Mouse (Mus musculus): ENCODE results near the gene Rad51. TPM values are rescaled to one million over a fixed set of nuclear protein-coding genes. Genes with fewer than 3 reads are reported as not detected.

The Rad51 gene
- polyA plus RNA-seq, 1 experiment from 2014 or later, result 36.6 TPM

- Histone ChIP-seq H3K4me1 (ENCODE audit: control insufficient read depth, insufficient read depth, low read length) (peaks cover 23% of the 10 kb centered on the region), H3K36me3 (ENCODE audit: control insufficient read depth, insufficient read depth, low read length) (no peaks in the 10 kb centered on the region; the same call in 1 of the 2 replicates), H3K4me2 (ENCODE audit: low read depth, low read length) (no peak overlapping the region), H3K9me3 (replicated peaks; ENCODE audit: control insufficient read depth, low read length) (no peaks in the 10 kb centered on the region), H3K9ac (ENCODE audit: low read length) (no peak overlapping the region), H3K27me3 (ENCODE audit: control insufficient read depth, insufficient read depth, low read length) (no peaks in the 10 kb centered on the region), H3K27ac (ENCODE audit: low read length) (no peak overlapping the region), H3K4me3 (replicated peaks; ENCODE audit: low read length) (no peak overlapping the region)
- WGBS, result 84% methylated on average over 2 of the region's 2 CpGs
- no peak for ATAC-seq (ENCODE audit: insufficient read depth, low FRiP score)
Measured at GRCm38 (mm10) chr2:119170282-119170681, 57.7 kb downstream of the Rad51 start.

- WGBS, result 53% methylated on average over 8 of the region's 8 CpGs
- H3K9ac ChIP-seq (ENCODE audit: low read length), result no peak overlapping the region
- no peaks in the 10 kb centered on the region for H3K27me3 ChIP-seq (ENCODE audit: control insufficient read depth, insufficient read depth, low read length)
- H3K9me3 ChIP-seq (replicated peaks; ENCODE audit: control insufficient read depth, low read length), result no peaks in the 10 kb centered on the region
- H3K4me3 ChIP-seq (replicated peaks; ENCODE audit: low read length), result no peak overlapping the region
- no peak overlapping the region for H3K4me2 ChIP-seq (ENCODE audit: low read depth, low read length)
- H3K4me1 ChIP-seq (ENCODE audit: control insufficient read depth, insufficient read depth, low read length), result peaks cover 23% of the 10 kb centered on the region
- H3K36me3 ChIP-seq (ENCODE audit: control insufficient read depth, insufficient read depth, low read length), result no peaks in the 10 kb centered on the region; the same call in 1 of the 2 replicates
- no peak for ATAC-seq (ENCODE audit: insufficient read depth, low FRiP score)
- no peak overlapping the region for H3K27ac ChIP-seq (ENCODE audit: low read length)
Measured at GRCm38 (mm10) chr2:119171574-119171973, 59.0 kb downstream of the Rad51 start.

- no peaks in the 10 kb centered on the region; the same call in 1 of the 2 replicates for H3K36me3 ChIP-seq (ENCODE audit: control insufficient read depth, insufficient read depth, low read length)
- 89% methylated on average over 7 of the region's 7 CpGs for WGBS
- no peak overlapping the region for H3K27ac ChIP-seq (ENCODE audit: low read length)
- H3K4me2 ChIP-seq (ENCODE audit: low read depth, low read length), result no peak overlapping the region
- no peak overlapping the region for H3K4me3 ChIP-seq (replicated peaks; ENCODE audit: low read length)
- H3K9me3 ChIP-seq (replicated peaks; ENCODE audit: control insufficient read depth, low read length), result no peaks in the 10 kb centered on the region
- no peak overlapping the region for H3K9ac ChIP-seq (ENCODE audit: low read length)
- H3K4me1 ChIP-seq (ENCODE audit: control insufficient read depth, insufficient read depth, low read length), result peaks cover 15% of the 10 kb centered on the region; the same call in 1 of the 2 replicates
- ATAC-seq (ENCODE audit: insufficient read depth, low FRiP score), result no peak
- H3K27me3 ChIP-seq (ENCODE audit: control insufficient read depth, insufficient read depth, low read length), result no peaks in the 10 kb centered on the region
Measured at GRCm38 (mm10) chr2:119172446-119172845, 59.9 kb downstream of the Rad51 start.

GRCm38 (mm10) chr2:119172862-119173576, 60.4 kb downstream of the Rad51 start:
- H3K4me2 ChIP-seq (ENCODE audit: low read depth, low read length), result peak overlapping the region; percentile 17; the same call in 1 of the 2 replicates
- no peaks in the 10 kb centered on the region for H3K27me3 ChIP-seq (ENCODE audit: control insufficient read depth, insufficient read depth, low read length)
- no peaks in the 10 kb centered on the region for H3K9me3 ChIP-seq (replicated peaks; ENCODE audit: control insufficient read depth, low read length)
- peaks cover 15% of the 10 kb centered on the region; the same call in 1 of the 2 replicates for H3K4me1 ChIP-seq (ENCODE audit: control insufficient read depth, insufficient read depth, low read length)
- H3K36me3 ChIP-seq (ENCODE audit: control insufficient read depth, insufficient read depth, low read length), result no peaks in the 10 kb centered on the region; the same call in 1 of the 2 replicates
- H3K27ac ChIP-seq (ENCODE audit: low read length), result no peak overlapping the region; the same call in 1 of the 2 replicates
- ATAC-seq (ENCODE audit: insufficient read depth, low FRiP score), result peak; percentile 14; the same call in 1 of the 2 replicates
- H3K9ac ChIP-seq (ENCODE audit: low read length), result no peak overlapping the region
- 17% methylated on average over 13 of the region's 13 CpGs for WGBS
- H3K4me3 ChIP-seq (replicated peaks; ENCODE audit: low read length), result no peak overlapping the region

- no peaks in the 10 kb centered on the region for H3K9me3 ChIP-seq (replicated peaks; ENCODE audit: control insufficient read depth, low read length)
- H3K4me3 ChIP-seq (replicated peaks; ENCODE audit: low read length), result no peak within 1 kb of the TSS
- H3K9ac ChIP-seq (ENCODE audit: low read length), result peak within 1 kb of the TSS; percentile 13; the same call in 1 of the 2 replicates
- H3K36me3 ChIP-seq (ENCODE audit: control insufficient read depth, insufficient read depth, low read length), result no peaks in the 10 kb centered on the region; the same call in 1 of the 2 replicates
- H3K4me2 ChIP-seq (ENCODE audit: low read depth, low read length), result no peak within 1 kb of the TSS
- peak; percentile 48; the same call in 1 of the 2 replicates for ATAC-seq (ENCODE audit: insufficient read depth, low FRiP score)
- no peaks in the 10 kb centered on the region for H3K27me3 ChIP-seq (ENCODE audit: control insufficient read depth, insufficient read depth, low read length)
- H3K27ac ChIP-seq (ENCODE audit: low read length), result peak within 1 kb of the TSS; percentile 54; the same call in 1 of the 2 replicates
- 62% methylated on average over 8 of the region's 8 CpGs for WGBS
- H3K4me1 ChIP-seq (ENCODE audit: control insufficient read depth, insufficient read depth, low read length), result peaks cover 15% of the 10 kb centered on the region; the same call in 1 of the 2 replicates
Measured at GRCm38 (mm10) chr2:119173991-119174651, 61.5 kb downstream of the Rad51 start, which contains the start of gene Gm14137. Gene Gm14137, plus strand, starts transcription at chr2:119174509.

GRCm38 (mm10) chr2:119174866-119175265, 62.3 kb downstream of the Rad51 start:
- peak overlapping the region; percentile 54; the same call in 1 of the 2 replicates for H3K27ac ChIP-seq (ENCODE audit: low read length)
- no peaks in the 10 kb centered on the region; the same call in 1 of the 2 replicates for H3K36me3 ChIP-seq (ENCODE audit: control insufficient read depth, insufficient read depth, low read length)
- H3K4me3 ChIP-seq (replicated peaks; ENCODE audit: low read length), result no peak overlapping the region
- no peaks in the 10 kb centered on the region for H3K27me3 ChIP-seq (ENCODE audit: control insufficient read depth, insufficient read depth, low read length)
- 70% methylated on average over 14 of the region's 14 CpGs for WGBS
- peaks cover 15% of the 10 kb centered on the region; the same call in 1 of the 2 replicates for H3K4me1 ChIP-seq (ENCODE audit: control insufficient read depth, insufficient read depth, low read length)
- H3K9me3 ChIP-seq (replicated peaks; ENCODE audit: control insufficient read depth, low read length), result no peaks in the 10 kb centered on the region
- no peak for ATAC-seq (ENCODE audit: insufficient read depth, low FRiP score)
- H3K4me2 ChIP-seq (ENCODE audit: low read depth, low read length), result no peak overlapping the region
- H3K9ac ChIP-seq (ENCODE audit: low read length), result peak overlapping the region; percentile 13; the same call in 1 of the 2 replicates

- no peak overlapping the region for H3K4me3 ChIP-seq (replicated peaks; ENCODE audit: low read length)
- 59% methylated on average over 6 of the region's 6 CpGs for WGBS
- no peaks in the 10 kb centered on the region for H3K27me3 ChIP-seq (ENCODE audit: control insufficient read depth, insufficient read depth, low read length)
- H3K9ac ChIP-seq (ENCODE audit: low read length), result no peak overlapping the region
- H3K36me3 ChIP-seq (ENCODE audit: control insufficient read depth, insufficient read depth, low read length), result no peaks in the 10 kb centered on the region; the same call in 1 of the 2 replicates
- no peak for ATAC-seq (ENCODE audit: insufficient read depth, low FRiP score)
- no peak overlapping the region for H3K27ac ChIP-seq (ENCODE audit: low read length)
- no peaks in the 10 kb centered on the region for H3K9me3 ChIP-seq (replicated peaks; ENCODE audit: control insufficient read depth, low read length)
- peaks cover 15% of the 10 kb centered on the region; the same call in 1 of the 2 replicates for H3K4me1 ChIP-seq (ENCODE audit: control insufficient read depth, insufficient read depth, low read length)
- H3K4me2 ChIP-seq (ENCODE audit: low read depth, low read length), result no peak overlapping the region
Measured at GRCm38 (mm10) chr2:119175614-119176013, 63.0 kb downstream of the Rad51 start.

GRCm38 (mm10) chr2:119176761-119177160, 64.2 kb downstream of the Rad51 start:
- Histone ChIP-seq H3K4me1 (ENCODE audit: control insufficient read depth, insufficient read depth, low read length) (peaks cover 15% of the 10 kb centered on the region; the same call in 1 of the 2 replicates), H3K9ac (ENCODE audit: low read length) (no peak overlapping the region), H3K9me3 (replicated peaks; ENCODE audit: control insufficient read depth, low read length) (no peaks in the 10 kb centered on the region), H3K27me3 (ENCODE audit: control insufficient read depth, insufficient read depth, low read length) (no peaks in the 10 kb centered on the region), H3K4me2 (ENCODE audit: low read depth, low read length) (no peak overlapping the region), H3K27ac (ENCODE audit: low read length) (no peak overlapping the region), H3K4me3 (replicated peaks; ENCODE audit: low read length) (no peak overlapping the region), H3K36me3 (ENCODE audit: control insufficient read depth, insufficient read depth, low read length) (no peaks in the 10 kb centered on the region; the same call in 1 of the 2 replicates)
- WGBS, result 65% methylated on average over 3 of the region's 3 CpGs
- no peak for ATAC-seq (ENCODE audit: insufficient read depth, low FRiP score)

Data from stomach, embryonic 16.5 days (tissue).